Mouse (Mus musculus): Measurements from ENCODE around the gene Tex101.
"Not testable (repeated sequence)": the region's sequence is repeated elsewhere in the genome, so short reads cannot be mapped to it uniquely, and the experiment has no call there.

Tex101 gene

GRCm38 (mm10) chr7:24676575-24676974, at the start of gene Tex101:
TSS of gene Tex101 (minus strand) at chr7:24676675.
- no peak for DNase-seq

GRCm38 (mm10) chr7:24715039-24715438, 38.6 kb upstream of the Tex101 start:
- DNase-seq: no peak

- no peak for DNase-seq
These were observed 32.4 kb upstream of the Tex101 start, which contains the start of gene BC049730 for GRCm38 (mm10) chr7:24708832-24709292. TSS of gene BC049730 (plus strand) at chr7:24709242.

GRCm38 (mm10) chr7:24702841-24703240, 26.4 kb upstream of the Tex101 start:
- not testable (repeated sequence) for DNase-seq

GRCm38 (mm10) chr7:24697891-24698290, 21.4 kb upstream of the Tex101 start:
- DNase-seq: not testable (repeated sequence)

- not testable (repeated sequence) for DNase-seq
These were observed 16.2 kb upstream of the Tex101 start for GRCm38 (mm10) chr7:24692693-24693092.

- not testable (repeated sequence) for DNase-seq
These were observed 11.0 kb upstream of the Tex101 start for GRCm38 (mm10) chr7:24687519-24687918.

- DNase-seq: not testable (repeated sequence)
These were observed 7.6 kb upstream of the Tex101 start for GRCm38 (mm10) chr7:24684121-24684520.

GRCm38 (mm10) chr7:24671944-24672439, 4.5 kb downstream of the Tex101 start:
- DNase-seq: no peak

- DNase-seq: no peak
These were observed 11.5 kb downstream of the Tex101 start for GRCm38 (mm10) chr7:24664959-24665358.

GRCm38 (mm10) chr7:24664301-24664700, 12.2 kb downstream of the Tex101 start:
- DNase-seq: no peak

- peak; percentile 52 to 69 for DNase-seq
These were observed 13.9 kb downstream of the Tex101 start for GRCm38 (mm10) chr7:24662575-24662974.

- DNase-seq: peak in 1 of 2 experiments; percentile 52
These were observed 15.2 kb downstream of the Tex101 start for GRCm38 (mm10) chr7:24661118-24661904.

- no peak for DNase-seq
These were observed 16.6 kb downstream of the Tex101 start for GRCm38 (mm10) chr7:24659737-24660357.

- DNase-seq: peak in 1 of 2 experiments; percentile 35
These were observed 22.8 kb downstream of the Tex101 start for GRCm38 (mm10) chr7:24653681-24654080.

- no peak for DNase-seq
These were observed 30.0 kb downstream of the Tex101 start for GRCm38 (mm10) chr7:24646486-24646885.

GRCm38 (mm10) chr7:24644996-24645395, 31.5 kb downstream of the Tex101 start:
- no peak for DNase-seq

- no peak for DNase-seq
These were observed 32.0 kb downstream of the Tex101 start for GRCm38 (mm10) chr7:24644492-24644891.

- DNase-seq: peak in 1 of 2 experiments; percentile 40
These were observed 34.0 kb downstream of the Tex101 start for GRCm38 (mm10) chr7:24642491-24642890.

GRCm38 (mm10) chr7:24640450-24640849, 36.0 kb downstream of the Tex101 start:
- DNase-seq: no peak

GRCm38 (mm10) chr7:24638026-24638856, 38.2 kb downstream of the Tex101 start:
- DNase-seq: no peak

GRCm38 (mm10) chr7:24637046-24637445, 39.4 kb downstream of the Tex101 start:
- no peak for DNase-seq

GRCm38 (mm10) chr7:24636264-24636663, 40.2 kb downstream of the Tex101 start, which contains the start of gene Lypd3:
TSS of gene Lypd3 (plus strand) at chr7:24636550.
- no peak for DNase-seq

Measured in thymus, adult 18-20 months (tissue).